Mouse (Mus musculus): ENCODE data around the gene Polr3b. TPM values are rescaled to one million over a fixed set of nuclear protein-coding genes. Genes with fewer than 3 reads are reported as not detected.

Gene Polr3b
- polyA plus RNA-seq, 1 experiment from 2014 or later, result 13.7 TPM

GRCm38 (mm10) chr10:84585294-84585650 lies 36.8 kb upstream of the Polr3b start:
- H3K27me3 ChIP-seq, result no peaks in the 10 kb centered on the region
- no peak for ATAC-seq (ENCODE audit: low FRiP score, low read depth)
- H3K36me3 ChIP-seq, result peaks cover 2% of the 10 kb centered on the region; the same call in 1 of the 2 replicates
- WGBS, result 89% methylated on average over 2 of the region's 2 CpGs
- no peaks in the 10 kb centered on the region for H3K4me1 ChIP-seq (replicated peaks)
- no peak overlapping the region for H3K4me2 ChIP-seq
- H3K9me3 ChIP-seq, result no peaks in the 10 kb centered on the region
- H3K9ac ChIP-seq, result no peak overlapping the region
- no peak overlapping the region for H3K4me3 ChIP-seq
- H3K27ac ChIP-seq (replicated peaks), result no peak overlapping the region

DNA sequence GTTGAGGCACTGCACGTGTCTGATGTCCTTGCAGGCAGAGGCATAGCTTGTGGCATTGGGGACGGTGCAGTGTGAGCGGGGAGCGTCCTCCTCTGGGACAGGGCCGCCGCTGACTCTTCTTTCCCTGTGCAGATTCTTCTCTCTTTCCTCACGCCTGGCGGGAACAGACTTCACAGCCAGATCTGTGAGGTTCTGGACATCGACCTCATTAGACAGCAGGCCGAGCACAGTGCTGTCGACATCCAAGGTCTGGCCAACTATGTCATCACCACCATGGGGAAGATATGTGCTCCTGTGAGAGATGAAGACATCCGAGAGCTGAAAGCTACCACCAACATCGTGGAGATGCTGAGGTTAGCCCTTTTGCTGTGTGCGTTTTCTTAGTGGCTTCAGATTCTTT lies 31.1 kb upstream of the Polr3b start:
- H3K4me1 ChIP-seq (replicated peaks), result no peaks in the 10 kb centered on the region
- H3K27me3 ChIP-seq, result no peaks in the 10 kb centered on the region
- no peak overlapping the region for H3K9ac ChIP-seq
- H3K27ac ChIP-seq (replicated peaks), result no peak overlapping the region
- ATAC-seq (ENCODE audit: low FRiP score, low read depth), result no peak
- no peaks in the 10 kb centered on the region for H3K9me3 ChIP-seq
- WGBS, result 86% methylated on average over 14 of the region's 14 CpGs
- no peak overlapping the region for H3K4me2 ChIP-seq
- H3K36me3 ChIP-seq, result peaks cover 5% of the 10 kb centered on the region
- no peak overlapping the region for H3K4me3 ChIP-seq

DNA sequence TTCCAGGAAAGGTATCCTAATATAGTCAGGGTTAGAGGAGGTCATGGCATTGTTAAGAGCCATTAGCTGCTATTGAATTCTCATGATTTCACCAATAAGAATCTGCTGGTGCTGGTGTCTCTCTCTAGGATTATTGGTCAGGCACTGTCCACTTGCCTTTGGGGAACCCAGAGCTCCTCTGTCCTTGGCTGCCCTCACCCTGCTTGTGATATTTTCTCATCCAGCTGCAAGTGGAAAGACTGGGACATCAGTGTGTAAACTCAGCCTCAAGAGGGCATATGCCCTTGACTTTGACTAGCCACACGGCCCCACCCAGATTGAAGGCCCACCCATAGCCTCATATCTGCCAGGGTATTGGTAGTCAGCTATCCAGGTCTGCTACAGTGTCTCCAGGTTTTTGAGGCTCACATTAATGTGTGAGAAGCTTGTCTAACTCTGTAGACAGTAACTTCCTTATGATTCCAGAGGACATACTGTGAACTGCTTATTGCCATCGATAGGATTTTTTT lies 30.4 kb upstream of the Polr3b start:
- no peak overlapping the region for H3K27ac ChIP-seq (replicated peaks)
- H3K4me3 ChIP-seq, result no peak overlapping the region
- peaks cover 5% of the 10 kb centered on the region for H3K36me3 ChIP-seq
- ATAC-seq (ENCODE audit: low FRiP score, low read depth), result no peak
- no peaks in the 10 kb centered on the region for H3K4me1 ChIP-seq (replicated peaks)
- no peak overlapping the region for H3K4me2 ChIP-seq
- H3K27me3 ChIP-seq, result no peaks in the 10 kb centered on the region
- H3K9me3 ChIP-seq, result no peaks in the 10 kb centered on the region
- no peak overlapping the region for H3K9ac ChIP-seq
- 89% methylated on average over 2 of the region's 2 CpGs for WGBS

DNA sequence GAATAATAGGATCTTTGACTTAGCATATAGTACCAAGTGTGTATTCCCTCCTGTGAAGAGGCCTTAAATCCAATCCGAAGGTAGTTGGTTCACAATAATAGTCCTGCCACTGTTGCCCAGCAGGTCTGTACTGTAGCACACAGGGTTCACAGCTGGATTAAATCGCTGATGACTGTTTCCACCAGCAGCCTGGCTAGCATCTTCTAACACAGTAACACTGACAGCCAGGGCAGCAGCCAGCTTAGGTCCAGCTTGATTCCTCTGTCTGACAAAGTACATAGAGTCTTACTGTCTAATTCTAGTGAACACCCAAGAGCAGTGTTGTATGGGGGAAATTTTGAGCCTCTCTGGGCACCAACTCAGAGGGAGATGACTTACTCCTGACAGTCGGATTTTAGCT lies 29.3 kb upstream of the Polr3b start:
- WGBS, result 57% methylated on average over 3 of the region's 3 CpGs
- H3K36me3 ChIP-seq, result peaks cover 5% of the 10 kb centered on the region
- H3K9me3 ChIP-seq, result no peaks in the 10 kb centered on the region
- H3K27me3 ChIP-seq, result no peaks in the 10 kb centered on the region
- H3K4me3 ChIP-seq, result no peak overlapping the region
- no peak overlapping the region for H3K9ac ChIP-seq
- no peak for ATAC-seq (ENCODE audit: low FRiP score, low read depth)
- no peak overlapping the region for H3K4me2 ChIP-seq
- no peak overlapping the region for H3K27ac ChIP-seq (replicated peaks)
- no peaks in the 10 kb centered on the region for H3K4me1 ChIP-seq (replicated peaks)

- H3K4me2 ChIP-seq, result no peak overlapping the region
- H3K36me3 ChIP-seq, result no peaks in the 10 kb centered on the region
- 74% methylated on average over 3 of the region's 3 CpGs for WGBS
- H3K9ac ChIP-seq, result no peak overlapping the region
- no peaks in the 10 kb centered on the region for H3K27me3 ChIP-seq
- H3K9me3 ChIP-seq, result no peaks in the 10 kb centered on the region
- no peak overlapping the region for H3K4me3 ChIP-seq
- H3K27ac ChIP-seq (replicated peaks), result no peak overlapping the region
- ATAC-seq (ENCODE audit: low FRiP score, low read depth), result no peak
- no peaks in the 10 kb centered on the region for H3K4me1 ChIP-seq (replicated peaks)
These were observed 24.8 kb upstream of the Polr3b start for GRCm38 (mm10) chr10:84597127-84597785.

GRCm38 (mm10) chr10:84598172-84598571 lies 23.9 kb upstream of the Polr3b start:
- no peak overlapping the region for H3K9ac ChIP-seq

GRCm38 (mm10) chr10:84600136-84600535 lies 22.0 kb upstream of the Polr3b start:
- no peak overlapping the region for H3K4me2 ChIP-seq
- 84% methylated on average over 6 of the region's 6 CpGs for WGBS
- no peaks in the 10 kb centered on the region for H3K4me1 ChIP-seq (replicated peaks)
- no peak overlapping the region for H3K9ac ChIP-seq
- no peak for ATAC-seq (ENCODE audit: low FRiP score, low read depth)
- 0 out of 2 replicates have a peak, but pooled peaks cover 4% of the 10 kb centered on the region for H3K36me3 ChIP-seq
- H3K27ac ChIP-seq (replicated peaks), result no peak overlapping the region
- H3K9me3 ChIP-seq, result no peaks in the 10 kb centered on the region
- H3K27me3 ChIP-seq, result no peaks in the 10 kb centered on the region
- no peak overlapping the region for H3K4me3 ChIP-seq

More at GRCm38 (mm10) chr10:84598172-84598571, 23.9 kb upstream of the Polr3b start:
- no peaks in the 10 kb centered on the region for H3K4me1 ChIP-seq (replicated peaks)
- no peaks in the 10 kb centered on the region for H3K9me3 ChIP-seq
- H3K27me3 ChIP-seq, result no peaks in the 10 kb centered on the region
- 27% methylated on average over 1 of the region's 1 CpGs for WGBS
- no peaks in the 10 kb centered on the region for H3K36me3 ChIP-seq
- no peak overlapping the region for H3K27ac ChIP-seq (replicated peaks)
- no peak overlapping the region for H3K4me2 ChIP-seq
- no peak overlapping the region for H3K4me3 ChIP-seq
- no peak for ATAC-seq (ENCODE audit: low FRiP score, low read depth)

DNA sequence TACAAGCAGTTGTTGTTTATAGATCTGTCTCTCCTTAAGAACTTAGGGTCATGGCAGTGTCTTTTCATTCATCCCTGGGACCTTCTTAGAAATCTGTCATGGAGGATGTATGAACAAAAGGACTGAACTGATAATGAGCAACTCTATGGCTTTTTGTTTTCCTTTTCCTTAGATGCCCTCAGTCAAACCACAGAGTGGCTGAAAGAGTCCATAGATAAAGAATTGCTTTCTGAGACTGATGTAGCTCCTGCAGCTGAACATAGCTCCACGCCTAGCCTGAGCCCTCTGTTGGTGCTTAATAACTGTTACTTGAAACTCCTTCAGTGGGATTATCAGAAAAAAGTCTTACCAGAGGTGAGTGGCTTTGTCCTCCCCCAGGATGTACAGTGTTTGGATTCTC lies 17.8 kb upstream of the Polr3b start:
- WGBS, result 58% methylated on average over 1 of the region's 1 CpGs
- Histone ChIP-seq H3K4me1 (replicated peaks) (no peaks in the 10 kb centered on the region), H3K9ac (no peak overlapping the region), H3K27ac (replicated peaks) (no peak overlapping the region), H3K36me3 (0 out of 2 replicates have a peak, but pooled peaks cover 4% of the 10 kb centered on the region), H3K27me3 (no peaks in the 10 kb centered on the region), H3K4me2 (no peak overlapping the region), H3K4me3 (no peak overlapping the region), H3K9me3 (no peaks in the 10 kb centered on the region)
- no peak for ATAC-seq (ENCODE audit: low FRiP score, low read depth)

- Histone ChIP-seq H3K9me3 (no peaks in the 10 kb centered on the region), H3K27me3 (no peaks in the 10 kb centered on the region), H3K4me3 (no peak overlapping the region), H3K4me2 (no peak overlapping the region), H3K4me1 (replicated peaks) (no peaks in the 10 kb centered on the region), H3K36me3 (0 out of 2 replicates have a peak, but pooled peaks cover 7% of the 10 kb centered on the region), H3K9ac (no peak overlapping the region), H3K27ac (replicated peaks) (no peak overlapping the region)
- ATAC-seq (ENCODE audit: low FRiP score, low read depth), result no peak
- 89% methylated on average over 3 of the region's 3 CpGs for WGBS
These were observed 13.7 kb upstream of the Polr3b start for GRCm38 (mm10) chr10:84608361-84608760.

GRCm38 (mm10) chr10:84610324-84610723 lies 11.8 kb upstream of the Polr3b start:
- no peak for ATAC-seq (ENCODE audit: low FRiP score, low read depth)
- Histone ChIP-seq H3K27ac (replicated peaks) (no peak overlapping the region), H3K36me3 (0 out of 2 replicates have a peak, but pooled peaks cover 7% of the 10 kb centered on the region), H3K4me1 (replicated peaks) (no peaks in the 10 kb centered on the region), H3K9ac (no peak overlapping the region), H3K4me3 (no peak overlapping the region), H3K27me3 (no peaks in the 10 kb centered on the region), H3K9me3 (no peaks in the 10 kb centered on the region), H3K4me2 (no peak overlapping the region)
- 77% methylated on average over 4 of the region's 4 CpGs for WGBS

GRCm38 (mm10) chr10:84610783-84611182 lies 11.3 kb upstream of the Polr3b start:
- Histone ChIP-seq H3K27ac (replicated peaks) (no peak overlapping the region), H3K36me3 (0 out of 2 replicates have a peak, but pooled peaks cover 7% of the 10 kb centered on the region), H3K4me1 (replicated peaks) (no peaks in the 10 kb centered on the region), H3K27me3 (no peaks in the 10 kb centered on the region), H3K9ac (no peak overlapping the region), H3K4me3 (no peak overlapping the region), H3K9me3 (no peaks in the 10 kb centered on the region), H3K4me2 (no peak overlapping the region)
- no peak for ATAC-seq (ENCODE audit: low FRiP score, low read depth)
- 86% methylated on average over 3 of the region's 3 CpGs for WGBS

DNA sequence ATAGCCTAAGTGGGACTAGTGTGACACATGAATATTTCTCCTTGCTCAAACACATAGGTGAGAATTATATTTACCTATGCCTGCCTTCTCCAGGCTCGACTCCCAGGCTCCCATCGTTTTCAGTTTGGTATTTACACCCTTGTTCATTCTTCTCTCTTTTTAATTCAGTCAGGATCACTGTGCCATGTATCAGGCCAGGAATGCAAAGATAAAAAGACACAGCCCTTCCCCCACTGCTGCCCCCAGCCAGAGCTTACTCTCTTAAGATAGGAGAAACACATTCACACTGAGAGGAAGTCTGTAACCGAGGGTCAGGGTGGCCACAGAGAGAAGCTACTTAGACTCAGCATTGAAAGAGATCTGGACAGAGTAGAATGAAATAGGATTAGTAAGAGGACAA lies 10.4 kb upstream of the Polr3b start:
- Histone ChIP-seq H3K27ac (replicated peaks) (no peak overlapping the region), H3K4me2 (no peak overlapping the region), H3K4me1 (replicated peaks) (no peaks in the 10 kb centered on the region), H3K9ac (no peak overlapping the region), H3K36me3 (0 out of 2 replicates have a peak, but pooled peaks cover 7% of the 10 kb centered on the region), H3K27me3 (no peaks in the 10 kb centered on the region), H3K9me3 (no peaks in the 10 kb centered on the region), H3K4me3 (no peak overlapping the region)
- whole genome bisulfite sequencing, result 63% methylated on average over 3 of the region's 3 CpGs
- no peak for ATAC-seq (ENCODE audit: low FRiP score, low read depth)

DNA sequence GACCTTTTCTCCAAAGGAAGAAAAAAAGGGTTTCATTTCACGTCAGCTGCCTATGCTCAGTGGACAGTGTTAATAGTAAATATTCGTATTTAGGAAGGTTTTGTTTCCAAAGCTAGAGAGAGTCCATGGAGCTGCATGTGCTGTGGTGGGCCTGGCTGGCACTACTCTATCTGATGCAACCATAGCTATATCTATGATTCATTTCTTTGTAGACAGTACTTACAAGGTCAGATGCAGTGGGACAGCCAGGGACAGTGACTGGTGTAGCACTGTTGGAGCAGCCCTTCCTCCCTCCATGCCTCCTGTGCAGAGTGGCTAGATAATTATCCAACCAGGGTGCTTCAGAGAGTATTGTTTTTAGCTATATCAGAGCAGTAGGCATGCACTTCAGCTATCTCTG lies 9.8 kb upstream of the Polr3b start:
- no peaks in the 10 kb centered on the region for H3K27me3 ChIP-seq
- H3K9me3 ChIP-seq, result no peaks in the 10 kb centered on the region
- H3K36me3 ChIP-seq, result 0 out of 2 replicates have a peak, but pooled peaks cover 7% of the 10 kb centered on the region
- H3K9ac ChIP-seq, result no peak overlapping the region
- ATAC-seq (ENCODE audit: low FRiP score, low read depth), result no peak
- H3K4me2 ChIP-seq, result no peak overlapping the region
- no peaks in the 10 kb centered on the region for H3K4me1 ChIP-seq (replicated peaks)
- H3K27ac ChIP-seq (replicated peaks), result no peak overlapping the region
- 81% methylated on average over 2 of the region's 2 CpGs for WGBS
- H3K4me3 ChIP-seq, result no peak overlapping the region
